Mouse (Mus musculus) heart, postnatal 10 days (tissue): ENCODE data around the gene Shtn1. TPM values are rescaled to one million over a fixed set of nuclear protein-coding genes. Genes with fewer than 3 reads are reported as not detected.
A peak's percentile ranks its signal among the peaks of the same experiment; 100 is the strongest.

ENCODE experiments used
- DNase-seq, 2 experiments: peaks; one replicate each; pipeline ENCODE4 v3.0.0; 2021
- intact Hi-C: fragments of 180-260 bp; cut with DNase I; formaldehyde crosslinking; loops from one replicate; pipeline ENCODE4 v1.15.1; 2025
- total RNA-seq, 2 experiments: library from RNA; stranded (reverse); gene quantifications; 2 replicates each; pipeline ENCODE4 v1.2.3; 2021

Shtn1 gene
- total RNA-seq, 2 experiments from 2014 or later, result 2.6 TPM

DNA sequence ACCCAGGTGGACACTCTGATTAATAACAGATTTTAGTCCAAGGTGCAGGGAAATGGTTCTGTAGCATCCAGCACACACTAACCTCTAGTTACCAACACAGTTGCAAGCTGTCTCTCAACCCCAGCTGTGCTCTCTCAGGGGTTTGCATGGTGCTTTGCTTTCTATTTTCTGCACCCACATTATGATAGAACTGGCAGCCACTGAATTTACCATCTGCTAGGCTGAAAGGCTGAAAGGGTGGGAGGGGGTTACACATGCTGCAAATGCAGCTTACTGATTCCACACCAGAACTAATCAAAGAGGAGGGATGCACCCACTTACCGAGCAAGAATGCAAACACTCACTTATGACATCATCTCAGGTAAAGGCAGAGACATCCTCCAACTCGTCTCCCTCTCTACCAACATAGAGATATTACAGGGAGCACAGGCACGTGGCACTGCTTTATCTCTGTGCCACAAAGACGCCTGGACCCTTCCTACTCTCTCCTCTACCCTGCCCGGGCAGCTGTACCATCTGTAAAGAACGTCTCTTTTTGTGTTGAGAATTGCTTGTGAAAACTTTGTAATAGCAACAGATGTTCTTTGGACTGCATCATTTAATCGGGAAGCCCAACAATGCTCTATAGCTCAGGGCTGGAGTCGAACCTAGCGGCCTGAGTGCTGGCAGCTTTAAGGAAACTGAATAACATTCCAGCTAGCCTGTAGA is 23.0 kb downstream of the Shtn1 start:
- intact Hi-C loops, result no loop called here
- DNase-seq, result no peak

DNA sequence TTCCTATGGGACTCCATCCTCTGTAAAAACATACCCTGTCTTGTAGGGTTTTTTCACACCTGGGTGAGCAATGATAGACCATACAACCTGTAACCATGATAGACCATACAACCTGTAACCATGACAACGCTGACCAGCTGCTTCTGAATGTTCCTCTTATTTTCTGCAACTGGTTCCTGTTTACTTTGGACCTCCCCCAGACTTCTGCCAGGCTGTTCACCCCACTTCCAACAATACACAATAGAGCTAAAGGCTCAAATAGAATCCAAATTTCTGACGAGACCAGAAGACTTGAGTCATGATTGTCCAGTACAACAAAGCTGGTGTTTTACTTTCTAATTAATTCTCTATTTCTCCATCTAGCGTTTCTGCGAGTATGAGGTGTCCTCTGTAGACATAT is 23.8 kb downstream of the Shtn1 start:
- intact Hi-C loops, result no loop called here
- no peak for DNase-seq

DNA sequence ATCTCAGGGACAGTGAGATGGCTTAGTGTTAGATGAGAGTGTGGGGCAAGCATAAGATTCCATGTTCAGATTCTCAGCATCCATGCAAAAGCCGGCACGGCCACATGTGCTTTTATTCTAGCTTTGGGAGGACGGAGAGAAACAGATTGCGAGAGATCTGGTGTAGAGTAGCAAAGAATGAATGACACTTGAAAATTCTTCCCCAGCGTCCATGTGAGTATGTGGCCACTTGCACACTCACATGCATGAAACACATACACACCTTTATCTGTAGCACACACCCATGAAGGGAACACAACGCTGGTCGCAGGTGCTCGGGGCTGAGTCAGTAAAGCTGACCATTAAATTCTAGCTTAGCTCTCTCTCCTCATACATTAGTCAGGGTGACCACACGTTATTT is 24.3 kb downstream of the Shtn1 start:
- no peak for DNase-seq
- intact Hi-C loops, result no loop called here

DNA sequence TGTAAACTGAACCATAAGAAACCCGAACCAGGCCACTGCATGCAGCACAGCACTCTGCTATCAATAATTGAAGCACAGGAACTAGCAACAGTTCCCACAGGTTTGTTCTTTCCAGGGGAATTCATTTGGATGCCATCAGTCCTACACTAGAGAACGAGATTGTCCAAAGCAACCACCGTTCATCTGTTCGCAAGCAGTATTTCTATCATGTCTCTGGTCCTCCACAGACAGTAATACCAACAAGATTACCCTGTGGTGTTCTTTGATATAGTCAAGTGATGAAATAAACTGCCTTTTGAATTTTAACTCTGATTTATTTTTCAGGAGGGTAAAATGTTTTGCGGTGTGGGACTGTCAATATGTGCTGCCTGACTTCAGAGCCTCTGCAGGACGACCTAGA is 27.0 kb downstream of the Shtn1 start:
- DNase-seq, result no peak

DNA sequence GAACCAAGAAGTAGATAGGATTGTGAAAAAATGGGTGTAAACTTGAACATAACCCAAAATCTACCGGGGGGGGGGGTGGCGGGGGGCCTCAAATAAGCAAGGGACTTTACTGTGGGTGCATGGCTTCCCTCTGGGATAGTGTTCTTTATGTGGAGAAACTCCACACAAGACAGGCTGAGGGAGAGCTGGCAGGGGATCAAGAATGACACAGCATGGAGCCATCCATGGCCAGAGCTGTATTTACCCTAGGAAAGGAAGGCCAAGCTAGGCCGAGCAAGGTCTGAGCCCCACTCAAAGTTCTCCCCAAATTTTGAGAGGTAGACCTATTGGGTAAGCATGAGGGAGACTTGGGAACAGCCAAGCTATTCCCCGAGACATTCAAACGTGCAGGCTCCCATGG is 28.4 kb downstream of the Shtn1 start:
- DNase-seq, result no peak
- intact Hi-C loops, result no loop called here

More for the DNA sequence above, 27.0 kb downstream of the Shtn1 start:
- intact Hi-C loops, result no loop called here

DNA sequence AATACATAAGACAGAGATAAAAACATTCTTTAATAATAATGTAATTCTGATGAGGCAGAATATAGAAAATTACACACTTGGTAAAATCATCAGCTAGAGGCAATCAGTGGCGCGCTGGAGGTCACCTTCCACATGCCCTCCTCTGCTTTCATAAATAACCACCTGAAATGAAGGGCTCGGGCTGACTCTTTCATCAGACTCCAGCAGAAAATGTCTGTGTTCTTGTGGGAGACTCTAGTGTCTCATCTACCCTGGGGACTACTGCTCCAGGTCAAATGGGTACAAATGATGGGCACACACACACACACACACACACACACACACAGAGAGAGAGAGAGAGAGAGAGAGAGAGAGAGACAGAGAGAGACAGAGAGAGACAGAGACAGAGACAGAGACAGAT is 34.8 kb downstream of the Shtn1 start:
- intact Hi-C loops, result no loop called here
- DNase-seq, result no peak

DNA sequence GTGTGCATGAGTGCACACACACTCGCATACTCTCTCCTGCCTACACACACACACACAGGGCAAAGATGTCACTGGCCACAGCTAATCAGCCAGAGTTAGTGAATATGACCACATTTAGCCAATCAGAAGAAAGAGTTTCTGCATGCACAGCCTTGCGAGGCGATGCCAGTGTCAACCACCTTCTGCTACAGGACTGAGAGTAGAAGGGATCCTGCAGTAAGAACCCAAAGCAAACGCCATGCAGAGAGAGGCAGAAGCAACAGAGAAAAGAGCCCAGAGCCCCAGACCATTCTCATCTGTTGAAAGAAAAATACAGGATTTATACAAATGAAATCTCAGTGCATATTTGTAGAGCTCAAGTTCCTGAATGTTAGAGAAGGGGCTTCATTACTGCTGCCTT is 37.1 kb downstream of the Shtn1 start:
- intact Hi-C loops, result no loop called here
- no peak for DNase-seq

DNA sequence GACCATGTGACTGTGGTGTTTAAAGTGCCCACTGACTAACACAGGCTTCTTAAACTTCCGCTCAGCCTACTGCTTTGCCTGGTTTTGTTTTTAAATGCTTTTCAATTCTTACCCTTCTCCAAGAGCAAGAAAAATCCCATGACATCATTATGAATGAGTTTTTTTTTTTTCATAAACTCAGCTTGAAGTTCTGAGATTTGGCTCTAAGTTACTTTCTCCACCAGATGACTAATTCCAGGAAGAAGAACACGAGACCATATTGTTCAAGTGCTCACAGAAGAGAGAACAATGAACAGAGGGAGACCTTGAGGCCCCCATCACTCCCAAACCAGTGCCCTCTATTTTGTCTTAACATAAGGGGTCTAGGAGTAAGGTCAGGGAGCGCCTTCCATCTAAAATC is 39.1 kb downstream of the Shtn1 start:
- no peak for DNase-seq
- intact Hi-C loops, result no loop called here

DNA sequence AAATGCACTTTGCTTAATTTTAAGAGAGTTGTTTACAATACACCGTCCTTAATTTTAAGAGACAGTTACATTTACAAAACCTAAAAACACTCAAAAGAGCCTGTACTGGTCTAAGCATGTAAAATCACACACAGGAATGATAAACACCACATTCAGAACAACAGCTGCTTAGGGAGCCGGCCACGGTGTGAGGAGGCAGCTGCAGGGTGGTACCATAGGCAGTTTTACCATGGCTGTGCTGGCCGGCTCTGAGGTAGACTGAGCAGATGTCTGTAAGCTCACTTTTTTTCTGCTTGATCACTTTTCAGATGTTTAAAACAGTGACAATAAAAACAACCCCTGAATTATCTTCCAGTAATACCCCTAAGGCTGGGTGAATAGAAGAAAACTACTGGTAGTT is 42.7 kb downstream of the Shtn1 start:
- DNase-seq, result no peak
- intact Hi-C loops, result no loop called here

DNA sequence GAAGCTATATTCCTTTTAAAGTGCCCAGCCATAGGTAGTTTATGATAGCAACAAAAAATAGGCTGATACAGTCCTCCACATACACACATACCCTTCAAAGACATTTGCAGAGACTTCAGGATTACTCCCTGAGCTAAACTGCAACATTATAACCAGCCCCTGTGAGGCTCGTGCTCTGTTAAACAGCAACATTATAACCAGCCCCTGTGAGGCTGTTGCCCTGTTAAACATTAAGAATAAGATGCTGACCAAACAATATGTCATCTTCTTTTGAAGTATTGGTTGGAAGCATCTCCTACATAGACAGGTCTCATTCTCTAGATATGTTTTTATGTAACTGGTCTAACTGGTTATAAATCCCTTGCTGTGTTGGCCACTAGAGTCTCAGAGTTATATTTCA is 45.7 kb downstream of the Shtn1 start:
- no peak for DNase-seq
- intact Hi-C loops, result no loop called here

DNA sequence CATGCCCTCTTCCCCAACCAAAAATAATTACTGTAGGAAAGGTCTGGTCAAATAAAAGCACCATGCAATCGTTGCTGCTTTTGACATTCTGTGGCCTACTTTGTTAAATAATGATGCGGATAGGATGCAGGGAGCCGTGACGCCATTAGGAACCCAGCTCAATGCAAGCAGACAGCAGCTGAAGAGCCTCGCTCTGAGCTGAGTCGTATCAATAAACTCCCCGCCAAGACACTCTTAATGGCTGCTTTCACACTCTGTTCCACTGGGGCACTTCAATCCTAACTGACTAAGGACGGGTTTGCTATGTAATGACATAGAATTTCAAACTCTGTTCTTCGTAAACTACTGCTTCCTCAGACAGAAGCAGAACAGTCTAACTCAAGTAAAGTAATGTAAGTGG is 46.9 kb downstream of the Shtn1 start:
- no peak for DNase-seq
- intact Hi-C loops, result no loop called here

DNA sequence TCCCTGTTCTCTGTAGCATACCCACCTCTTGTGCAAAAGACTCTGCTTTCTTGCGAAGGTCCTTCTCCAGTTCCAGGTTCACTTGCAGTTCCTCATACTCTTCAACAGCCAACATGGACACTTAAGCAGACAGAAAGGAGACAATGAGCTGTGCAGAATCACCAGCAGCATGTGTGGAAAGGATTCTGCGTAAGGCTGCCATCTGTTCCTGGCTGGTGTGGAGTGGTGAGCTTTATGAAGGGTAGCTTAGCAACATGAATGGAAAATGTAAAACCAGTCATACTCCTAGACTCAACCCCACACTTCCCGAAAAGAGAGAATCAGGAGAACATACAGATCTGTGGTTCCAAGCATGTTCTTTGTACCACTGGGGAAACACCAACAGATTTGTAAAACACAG is 47.8 kb downstream of the Shtn1 start:
- intact Hi-C loops, result no loop called here
- no peak for DNase-seq

DNA sequence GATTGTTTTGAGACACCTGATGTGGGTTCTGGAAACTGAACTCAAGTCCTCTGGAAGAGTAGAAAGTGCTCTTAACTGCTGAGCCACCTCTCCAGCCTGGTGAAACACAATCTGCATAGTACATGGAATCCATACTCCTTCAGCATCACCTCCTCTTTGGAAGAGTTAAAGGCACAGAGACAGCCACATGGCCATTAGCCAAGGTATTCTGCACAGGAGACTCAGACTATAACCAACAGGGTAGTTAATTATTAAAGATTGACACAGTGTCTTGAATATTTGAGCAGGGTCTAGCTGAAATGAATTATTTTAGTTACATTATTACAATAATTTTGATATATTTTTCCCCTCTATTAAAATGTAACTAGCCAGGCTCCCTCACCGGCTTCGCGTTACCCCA is 52.0 kb downstream of the Shtn1 start:
- no peak for DNase-seq
- intact Hi-C loops, result no loop called here

DNA sequence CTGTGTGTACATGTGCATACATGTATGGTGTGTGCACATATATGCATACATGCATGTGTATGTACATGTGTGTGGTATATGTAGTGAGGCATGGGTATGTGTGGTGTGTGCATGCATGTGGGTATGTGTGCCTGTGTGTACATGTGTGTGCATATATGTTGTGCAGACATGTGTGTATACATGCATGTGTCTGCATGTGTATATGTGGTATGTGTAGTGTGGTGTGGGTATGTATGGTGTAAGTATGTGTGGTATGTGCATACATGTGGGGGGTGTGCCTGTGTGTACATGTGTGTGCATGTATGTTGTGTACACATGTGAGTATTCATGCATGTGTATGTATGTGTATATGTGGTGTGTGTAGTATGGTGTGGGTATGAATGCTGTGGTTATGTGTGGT is 54.3 kb downstream of the Shtn1 start:
- intact Hi-C loops, result no loop called here
- no peak for DNase-seq

DNA sequence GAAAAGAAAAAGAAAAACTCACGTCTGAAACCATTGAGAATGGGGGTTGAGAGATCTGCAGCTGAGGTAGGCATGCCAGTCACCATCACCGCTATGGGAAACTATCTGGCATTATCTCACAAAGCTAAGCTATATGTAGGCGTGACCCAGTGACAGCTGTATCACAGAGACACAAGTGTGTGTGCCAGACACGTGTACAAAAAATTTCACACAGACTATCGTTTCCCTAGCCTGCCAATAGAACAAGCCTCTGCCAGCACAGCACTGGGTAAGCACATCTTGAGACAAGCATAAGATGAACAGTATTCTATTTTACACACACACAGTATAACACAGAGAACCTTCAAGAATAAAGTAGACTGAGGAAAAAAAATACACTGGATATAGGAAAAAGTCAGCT is 65.1 kb downstream of the Shtn1 start:
- intact Hi-C loops, result no loop called here
- DNase-seq, result no peak

DNA sequence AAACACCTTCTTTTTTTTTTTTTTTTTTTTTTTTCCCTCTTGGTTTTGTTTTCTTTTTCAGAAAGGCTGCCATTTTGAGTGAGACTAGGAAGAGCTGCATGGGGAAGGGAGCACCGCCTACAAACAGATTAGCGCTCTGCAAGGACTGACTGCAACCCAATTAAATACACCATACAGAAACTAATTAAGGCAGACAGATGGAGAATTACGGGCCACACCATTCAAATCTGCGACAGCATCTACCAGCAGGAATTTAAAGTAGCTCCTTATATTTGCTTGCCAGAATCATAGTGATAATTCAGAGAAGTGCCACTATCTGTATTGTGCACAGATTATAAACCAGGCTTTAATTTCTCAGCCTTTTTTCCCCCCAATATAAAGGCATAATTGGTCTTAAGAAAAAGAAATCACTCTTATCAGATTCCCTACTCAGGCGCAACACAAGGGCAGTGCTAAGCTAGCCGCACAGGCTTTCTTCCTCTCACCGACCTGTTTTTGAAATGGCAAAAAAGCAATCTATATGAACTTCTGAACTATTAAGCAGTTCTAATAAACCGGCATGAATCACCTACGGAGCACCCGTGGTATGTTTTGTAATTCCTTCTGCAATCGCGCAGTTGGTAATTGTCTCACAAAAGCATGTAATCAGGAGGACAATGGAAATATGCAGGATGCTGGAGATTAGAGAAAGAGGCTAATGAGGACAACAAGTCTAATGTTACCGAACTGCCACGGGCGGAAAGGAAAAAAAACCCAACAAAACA is 69.1 kb downstream of the Shtn1 start:
- intact Hi-C loops, result no loop called here
- no peak for DNase-seq

DNA sequence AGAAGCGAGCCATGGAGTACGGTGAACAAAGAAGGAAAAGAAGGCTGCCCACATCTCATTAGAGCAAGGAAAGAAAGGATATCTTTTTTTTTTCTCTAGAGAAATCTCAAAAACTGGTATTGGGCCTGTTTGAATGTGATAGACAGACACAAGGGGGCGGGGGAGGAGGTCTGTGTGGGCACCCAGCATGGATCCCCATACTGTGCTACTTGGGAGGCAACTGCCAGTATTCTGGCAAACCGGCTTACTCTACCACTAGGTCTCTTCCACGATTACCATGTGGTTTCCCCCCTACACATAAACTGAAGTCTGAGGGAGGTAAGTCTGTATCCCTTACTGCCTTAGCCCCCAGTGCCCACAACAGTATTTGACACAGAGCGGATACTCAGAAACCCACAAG is 73.1 kb downstream of the Shtn1 start:
- intact Hi-C loops, result no loop called here
- DNase-seq, result no peak

DNA sequence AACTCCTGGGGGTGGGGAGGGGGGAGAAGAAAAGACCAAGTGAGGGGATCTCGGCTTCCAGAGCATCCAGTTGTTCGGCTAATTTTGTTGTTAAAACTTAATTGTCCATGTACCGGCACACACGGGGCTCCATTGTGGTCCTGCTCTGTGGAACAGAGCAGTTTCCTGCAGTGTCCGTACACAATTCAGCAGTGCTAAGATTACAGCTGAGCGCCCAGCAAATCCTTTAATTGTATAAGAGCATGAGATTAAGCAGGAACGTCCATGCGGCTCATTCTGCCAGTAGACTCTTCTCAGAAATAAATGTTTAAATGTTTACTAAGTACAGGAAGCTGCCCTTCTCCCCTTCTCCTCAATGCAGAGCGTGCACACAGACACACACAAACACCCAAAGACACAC is 94.3 kb downstream of the Shtn1 start:
- intact Hi-C loops, result no loop called here

DNA sequence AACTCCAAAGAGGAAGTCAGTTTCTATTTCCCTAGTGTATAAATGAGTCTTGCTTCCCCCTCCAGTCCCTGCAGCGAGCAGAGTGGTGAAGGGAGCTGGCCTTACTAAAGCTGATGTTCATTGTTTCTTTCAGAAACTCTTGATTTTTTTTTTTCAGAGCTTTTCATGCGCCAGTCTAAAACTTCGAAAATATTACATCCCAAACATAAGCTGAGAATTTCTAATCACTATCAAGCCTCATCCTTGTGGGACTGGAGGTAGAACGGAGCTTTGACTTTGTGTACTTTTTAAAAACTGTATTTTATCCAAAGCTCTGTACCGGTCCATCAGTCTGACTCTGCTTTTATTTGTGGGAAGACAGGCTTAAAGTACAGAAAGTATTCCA is 95.9 kb downstream of the Shtn1 start:
- intact Hi-C loops, result no loop called here
- DNase-seq, result no peak

More for the DNA sequence above, 94.3 kb downstream of the Shtn1 start:
- DNase-seq, result no peak

DNA sequence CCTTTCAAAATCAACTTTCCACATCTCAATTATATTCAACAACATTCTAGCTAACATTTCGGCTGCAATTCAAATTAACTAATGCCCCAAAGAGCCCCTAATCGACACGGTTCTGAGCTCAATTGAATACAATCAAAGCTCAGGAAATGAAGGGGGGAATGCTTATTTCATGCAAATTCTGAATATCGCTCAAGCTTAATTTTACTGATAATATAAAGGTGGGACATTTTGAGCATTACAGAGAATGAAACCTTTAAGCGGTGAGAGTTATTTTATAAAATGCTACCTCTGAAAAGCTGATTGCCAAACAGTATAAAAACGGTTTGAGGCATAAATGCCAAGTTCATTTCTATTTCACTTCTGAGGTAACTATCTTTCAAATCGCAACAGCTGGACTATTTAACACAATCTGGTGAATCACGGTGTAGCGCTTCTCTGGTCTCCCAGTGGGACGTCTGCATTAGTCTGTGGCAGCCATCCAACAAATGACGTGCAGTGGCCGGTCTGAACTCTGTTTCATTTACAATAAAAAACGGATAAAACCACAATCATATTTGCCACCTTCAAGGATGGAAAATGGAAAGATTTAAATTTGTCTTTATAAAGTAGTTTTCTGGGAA is 96.4 kb downstream of the Shtn1 start:
- intact Hi-C loops, result no loop called here
- DNase-seq, result peak; percentile 50 to 59

DNA sequence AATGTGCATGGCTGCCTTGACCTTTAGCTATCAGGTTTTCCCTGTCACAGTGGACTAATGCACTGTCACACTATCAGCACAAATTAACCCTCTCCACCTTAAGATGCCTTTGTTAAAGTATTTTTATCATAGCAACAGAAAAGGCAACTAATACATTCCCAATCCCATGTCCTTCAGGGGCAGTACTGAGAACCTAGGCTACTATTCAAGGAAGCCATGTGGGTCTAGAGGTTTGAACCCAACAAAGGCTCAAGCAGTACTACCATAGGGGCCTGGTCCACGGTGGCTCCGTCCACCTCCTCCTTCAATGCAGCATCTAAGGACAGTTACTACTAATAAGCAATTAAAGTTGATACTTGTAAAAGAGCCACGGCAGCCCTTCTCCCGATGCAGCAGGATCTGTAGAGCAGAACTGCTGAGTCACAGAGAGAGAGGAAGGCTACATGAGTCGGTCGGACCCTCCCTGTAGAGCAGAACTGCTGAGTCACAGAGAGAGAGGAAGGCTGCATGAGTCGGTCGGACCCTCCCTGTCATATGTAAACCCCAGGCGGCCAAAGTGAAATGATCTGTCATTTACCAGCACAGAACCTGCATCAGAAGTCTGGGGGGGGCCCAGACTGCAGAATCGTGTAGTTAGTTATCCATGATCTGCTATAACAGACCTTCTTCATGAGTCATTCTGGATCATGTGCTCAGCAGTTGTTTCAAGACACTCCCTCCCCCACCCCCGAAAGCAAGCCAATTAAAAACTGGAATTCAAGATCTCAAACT is 97.3 kb downstream of the Shtn1 start:
- intact Hi-C loops, result no loop called here
- DNase-seq, result peak; percentile 2 to 18
